Mouse (Mus musculus) lung, postnatal 0 days (tissue): Measurements from ENCODE around the gene Btbd35f3. TPM values are rescaled to one million over a fixed set of nuclear protein-coding genes. Genes with fewer than 3 reads are reported as not detected.
"Not testable (repeated sequence)": the region's sequence is repeated elsewhere in the genome, so short reads cannot be mapped to it uniquely, and the experiment has no call there.

ENCODE experiments used
- ATAC-seq: fragments of 200-750 bp; cut with Nextera tagmentation; 2 replicates; pipeline ENCODE4 v1.8.0; 2017; ENCODE audit warnings: moderate library complexity
- DNase-seq: peaks from one replicate; pipeline ENCODE4 v3.0.0-alpha.2; 2016; ENCODE audit warnings: low spot score
- H3K27ac ChIP-seq: fragments of 300-500 bp; sonication (generic); 2 replicates; pipeline ENCODE4 v1.5.1; 2014; ENCODE audit warnings: antibody characterized with exemption, mild to moderate bottlenecking, low read length, mixed read lengths
- H3K27me3 ChIP-seq: fragments of 300-500 bp; sonication (generic); replicated peaks from 2 replicates; pipeline ENCODE4 v1.6.1; 2014; ENCODE audit warnings: low read length, mixed read lengths; ENCODE audit not compliant: insufficient read depth
- H3K36me3 ChIP-seq: fragments of 300-500 bp; sonication (generic); 2 replicates; pipeline ENCODE4 v1.6.1; 2014; ENCODE audit warnings: low read length, mixed read lengths; ENCODE audit not compliant: insufficient read depth
- H3K4me1 ChIP-seq: fragments of 300-500 bp; sonication (generic); 2 replicates; pipeline ENCODE4 v1.6.1; 2014; ENCODE audit warnings: antibody characterized with exemption, low read depth, low read length, mixed read lengths; ENCODE audit not compliant: insufficient read depth
- H3K4me2 ChIP-seq: fragments of 300-500 bp; sonication (generic); replicated peaks from 2 replicates; pipeline ENCODE4 v1.6.1; 2014; ENCODE audit warnings: low read depth, mild to moderate bottlenecking, low read length, moderate library complexity, mixed read lengths
- H3K4me3 ChIP-seq: fragments of 300-500 bp; sonication (generic); 2 replicates; pipeline ENCODE4 v1.5.1; 2014; ENCODE audit warnings: low read depth, low read length
- H3K9ac ChIP-seq: fragments of 300-500 bp; sonication (generic); replicated peaks from 2 replicates; pipeline ENCODE4 v1.6.1; 2014; ENCODE audit warnings: low read depth, mild to moderate bottlenecking
- H3K9me3 ChIP-seq: fragments of 300-500 bp; sonication (generic); 2 replicates; pipeline ENCODE4 v1.6.1; 2016; ENCODE audit warnings: low read length, mixed read lengths
- WGBS: fragments of 180-500 bp; shearing (Covaris S2); extraction: QIAGEN DNeasy Blood & Tissue Kit; methylation state at CpG from one replicate; pipeline ENCODE4 v1.1.7; 2014; 5-methylcytosine and 5-hydroxymethylcytosine counted together
- polyA plus RNA-seq: library from polyadenylated mRNA; unstranded; fragments of >200 nt; fragmentation: Nextera tagmentation; extraction: Ambion mirVana; gene quantifications from 2 replicates; pipeline ENCODE4 v1.2.1, GENCODE M21; 2015

Gene Btbd35f3
- not detected in 2 replicates for polyA plus RNA-seq

- not testable (repeated sequence) for H3K27ac ChIP-seq, H3K9me3 ChIP-seq, H3K36me3 ChIP-seq, H3K4me2 ChIP-seq, H3K4me1 ChIP-seq, ATAC-seq, H3K9ac ChIP-seq, DNase-seq, H3K27me3 ChIP-seq, H3K4me3 ChIP-seq
- no CpG with 5 or more reads among the region's 3 CpGs for WGBS
Observed at GRCm38 (mm10) chrX:4037374-4037773, at the start of gene Btbd35f3. TSS of gene Btbd35f3 (plus strand) at chrX:4037674.

Other genes with a start within 250 kb of the Btbd35f3 start
- not detected in 2 replicates for gene Btbd35f16, start 80.7 kb upstream of the Btbd35f3 start, polyA plus RNA-seq
- gene Btbd35f28, start 158.9 kb downstream of the Btbd35f3 start, polyA plus RNA-seq: not detected in 2 replicates